Mouse (Mus musculus): ENCODE data around the gene Slc22a3. TPM values are rescaled to one million over a fixed set of nuclear protein-coding genes. Genes with fewer than 3 reads are reported as not detected.

Gene Slc22a3
- polyA plus RNA-seq (2014; fragmentation: Nextera tagmentation; extraction: Ambion mirVana): 0.11 and 0.45 TPM in 2 replicates

DNA sequence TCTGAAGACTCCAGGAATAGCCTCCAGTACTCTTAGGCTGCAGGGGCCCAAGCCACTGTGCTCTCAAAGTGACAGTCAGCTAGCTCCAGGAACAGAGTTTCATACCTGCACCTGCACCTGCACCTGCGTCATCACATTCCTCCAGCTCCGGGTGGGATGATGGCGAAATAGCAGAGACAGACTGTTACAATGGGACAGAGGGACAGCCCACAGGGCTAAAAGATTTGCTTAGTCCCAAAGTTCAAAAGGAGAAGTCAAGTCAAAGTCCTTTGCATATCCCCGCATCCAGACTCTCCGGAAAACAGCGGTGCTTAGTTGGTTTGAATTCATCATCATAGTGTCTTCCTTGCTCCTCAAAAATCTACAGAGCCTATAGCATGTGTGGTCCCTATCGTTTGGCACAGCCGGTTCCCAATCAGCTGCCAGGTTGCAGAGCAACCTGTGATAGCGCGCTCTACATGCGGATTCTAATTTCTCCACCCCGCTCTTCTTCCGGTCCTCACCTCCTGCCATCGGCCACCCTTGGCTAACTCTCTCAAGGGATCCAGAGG, at the start of gene Slc22a3:
TSS of gene Slc22a3 (minus strand) at position 51 of the 551 bp plus-strand sequence.
- peaks cover 29% of the 10 kb centered on the region for H3K27me3 ChIP-seq (ENCODE audit: control insufficient read depth, insufficient read depth, low read length)
- H3K9ac ChIP-seq (replicated peaks; ENCODE audit: low read depth, low read length): no peak within 1 kb of the TSS
- no peak for ATAC-seq (ENCODE audit: insufficient number of reproducible peaks, insufficient read depth, low FRiP score, low read depth)
- H3K4me1 ChIP-seq (ENCODE audit: control insufficient read depth, insufficient read depth, low read length): peaks cover 4% of the 10 kb centered on the region; the same call in 1 of the 2 replicates
- no peaks in the 10 kb centered on the region for H3K9me3 ChIP-seq (ENCODE audit: control insufficient read depth, low read depth, low read length)
- 16% methylated on average over 14 of the region's 14 CpGs for WGBS
- peak within 1 kb of the TSS; percentile 72 for H3K4me2 ChIP-seq (replicated peaks; ENCODE audit: low read depth, low read length)
- no peak within 1 kb of the TSS for H3K27ac ChIP-seq (ENCODE audit: low read length)
- no peaks in the 10 kb centered on the region for H3K36me3 ChIP-seq (ENCODE audit: control insufficient read depth, insufficient read depth, low read length)
- H3K4me3 ChIP-seq (ENCODE audit: low read depth, low read length): peak within 1 kb of the TSS; percentile 37

DNA sequence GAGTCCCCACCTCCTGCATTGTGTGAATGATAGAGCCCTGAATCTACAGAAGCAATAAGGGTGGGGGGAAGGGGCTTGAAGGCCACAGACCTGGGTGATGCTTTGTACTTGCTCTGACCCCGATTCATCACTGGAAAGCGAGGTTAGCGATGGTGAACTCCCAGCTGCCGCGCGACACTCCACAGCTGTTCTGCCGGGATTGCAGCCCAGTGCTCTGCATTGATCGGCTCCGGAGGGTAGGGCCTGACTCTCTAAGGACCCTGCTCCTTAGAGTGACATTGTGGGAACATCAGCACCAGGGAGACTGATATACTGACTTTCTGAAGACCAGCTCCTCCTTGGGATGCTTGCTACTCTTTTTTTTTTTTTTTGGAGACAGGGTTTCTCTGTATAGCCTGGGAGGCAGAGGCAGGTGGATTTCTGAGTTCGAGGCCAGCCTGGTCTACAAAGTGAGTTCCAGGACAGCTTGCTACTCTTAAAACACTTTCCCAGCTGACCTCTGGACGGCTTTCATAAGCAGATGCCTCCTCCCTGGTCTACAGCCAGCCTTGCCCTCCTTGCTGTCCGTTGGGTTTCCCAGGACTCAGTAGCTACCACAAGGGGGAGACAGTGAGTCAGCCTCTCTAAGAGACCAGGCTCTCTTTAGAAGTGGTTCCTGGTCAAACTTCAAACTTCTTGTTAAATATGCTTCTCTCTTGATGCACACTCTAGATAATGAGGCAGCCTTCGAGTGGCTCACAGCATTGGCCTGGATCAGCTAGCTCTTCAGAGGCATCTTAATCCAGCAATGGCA, 27.0 kb upstream of the Slc22a3 start:
- H3K4me1 ChIP-seq (ENCODE audit: control insufficient read depth, insufficient read depth, low read length): 0 out of 2 replicates have a peak, but pooled peaks cover 4% of the 10 kb centered on the region
- no peaks in the 10 kb centered on the region for H3K9me3 ChIP-seq (ENCODE audit: control insufficient read depth, low read depth, low read length)
- H3K4me2 ChIP-seq (replicated peaks; ENCODE audit: low read depth, low read length): no peak overlapping the region
- H3K4me3 ChIP-seq (ENCODE audit: low read depth, low read length): no peak overlapping the region
- 43% methylated on average over 13 of the region's 13 CpGs for WGBS
- H3K27ac ChIP-seq (ENCODE audit: low read length): no peak overlapping the region
- no peak overlapping the region for H3K9ac ChIP-seq (replicated peaks; ENCODE audit: low read depth, low read length)
- no peaks in the 10 kb centered on the region for H3K27me3 ChIP-seq (ENCODE audit: control insufficient read depth, insufficient read depth, low read length)
- no peak; the same call in 1 of the 2 replicates for ATAC-seq (ENCODE audit: insufficient number of reproducible peaks, insufficient read depth, low FRiP score, low read depth)
- H3K36me3 ChIP-seq (ENCODE audit: control insufficient read depth, insufficient read depth, low read length): no peaks in the 10 kb centered on the region

DNA sequence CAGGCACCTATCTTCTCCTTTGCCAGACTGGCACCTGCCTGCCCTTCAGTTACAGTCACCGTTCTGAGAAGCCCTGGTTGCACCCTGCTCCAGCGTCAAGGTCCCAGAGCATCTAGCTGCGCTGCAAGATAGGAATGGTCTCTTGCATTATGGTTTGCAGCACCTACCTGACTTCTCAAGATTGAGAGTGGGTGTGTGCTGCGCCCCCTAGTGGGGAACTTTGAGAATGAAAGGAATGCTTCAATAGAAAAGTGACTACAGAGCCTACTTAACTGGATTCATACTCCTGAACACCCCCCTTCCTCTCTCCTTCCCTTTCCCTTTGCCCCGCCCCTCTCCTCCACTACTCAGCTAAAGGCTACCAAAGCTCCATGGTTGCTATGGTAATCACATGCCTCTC, 24.6 kb upstream of the Slc22a3 start:
- H3K36me3 ChIP-seq (ENCODE audit: control insufficient read depth, insufficient read depth, low read length): no peaks in the 10 kb centered on the region
- H3K4me1 ChIP-seq (ENCODE audit: control insufficient read depth, insufficient read depth, low read length): 0 out of 2 replicates have a peak, but pooled peaks cover 4% of the 10 kb centered on the region
- H3K4me3 ChIP-seq (ENCODE audit: low read depth, low read length): no peak overlapping the region
- H3K27me3 ChIP-seq (ENCODE audit: control insufficient read depth, insufficient read depth, low read length): no peaks in the 10 kb centered on the region
- 43% methylated on average over 5 of the region's 5 CpGs for WGBS
- H3K9me3 ChIP-seq (ENCODE audit: control insufficient read depth, low read depth, low read length): no peaks in the 10 kb centered on the region
- H3K4me2 ChIP-seq (replicated peaks; ENCODE audit: low read depth, low read length): no peak overlapping the region
- H3K9ac ChIP-seq (replicated peaks; ENCODE audit: low read depth, low read length): no peak overlapping the region
- no peak; the same call in 1 of the 2 replicates for ATAC-seq (ENCODE audit: insufficient number of reproducible peaks, insufficient read depth, low FRiP score, low read depth)
- no peak overlapping the region for H3K27ac ChIP-seq (ENCODE audit: low read length)

DNA sequence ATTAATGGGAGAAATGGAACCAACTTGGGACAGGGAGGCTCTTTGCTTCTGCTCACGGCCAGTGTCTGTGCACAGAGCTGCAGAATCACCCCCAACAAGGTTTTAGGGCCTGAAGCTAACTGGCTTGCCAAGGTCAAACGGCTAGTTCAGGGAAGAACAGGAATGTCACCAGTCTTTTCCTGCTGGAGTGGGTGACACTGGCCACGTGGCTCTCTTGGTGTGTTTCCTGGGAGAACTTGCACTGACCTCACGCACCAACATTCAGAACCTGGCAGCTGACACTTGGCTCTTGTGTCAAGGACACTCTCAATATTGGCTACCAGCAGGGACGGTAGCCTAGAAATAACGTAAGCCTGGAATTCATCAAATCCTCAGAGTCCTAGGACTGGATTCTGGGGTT, 22.6 kb upstream of the Slc22a3 start:
- no peaks in the 10 kb centered on the region for H3K36me3 ChIP-seq (ENCODE audit: control insufficient read depth, insufficient read depth, low read length)
- no peak for ATAC-seq (ENCODE audit: insufficient number of reproducible peaks, insufficient read depth, low FRiP score, low read depth)

DNA sequence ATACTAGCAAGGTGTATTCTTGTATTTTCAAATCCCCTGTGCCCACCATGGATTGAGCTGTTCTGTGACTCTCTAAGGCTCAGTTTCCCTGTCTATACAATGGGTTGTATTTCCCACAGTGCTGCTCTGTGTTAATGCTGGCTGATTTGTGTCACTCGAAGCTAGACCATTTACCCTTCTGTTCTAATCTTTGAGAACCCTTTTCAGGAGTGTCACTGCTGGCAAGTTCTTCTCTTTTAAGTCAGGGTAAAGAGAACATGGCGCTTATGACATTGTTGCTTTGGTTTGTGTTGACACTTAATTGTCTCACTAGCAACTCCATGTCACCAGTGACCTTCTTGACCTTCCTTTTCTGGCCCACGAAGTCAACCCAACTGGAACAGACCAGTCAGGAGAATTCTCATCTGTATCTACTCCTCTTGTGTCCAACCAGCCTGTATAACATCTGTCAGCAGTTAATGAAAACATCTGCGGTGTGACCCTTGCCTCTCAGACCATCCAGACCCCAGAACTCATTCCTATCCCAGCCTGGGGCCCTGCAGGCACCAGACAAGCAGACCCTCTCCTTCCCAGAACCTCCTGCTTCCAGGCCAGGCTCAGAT, 22.0 kb upstream of the Slc22a3 start:
- ATAC-seq (ENCODE audit: insufficient number of reproducible peaks, insufficient read depth, low FRiP score, low read depth): no peak
- Histone ChIP-seq H3K4me2 (replicated peaks; ENCODE audit: low read depth, low read length) (no peak overlapping the region), H3K36me3 (ENCODE audit: control insufficient read depth, insufficient read depth, low read length) (no peaks in the 10 kb centered on the region), H3K9me3 (ENCODE audit: control insufficient read depth, low read depth, low read length) (no peaks in the 10 kb centered on the region), H3K27ac (ENCODE audit: low read length) (no peak overlapping the region), H3K4me1 (ENCODE audit: control insufficient read depth, insufficient read depth, low read length) (0 out of 2 replicates have a peak, but pooled peaks cover 4% of the 10 kb centered on the region), H3K9ac (replicated peaks; ENCODE audit: low read depth, low read length) (no peak overlapping the region), H3K27me3 (ENCODE audit: control insufficient read depth, insufficient read depth, low read length) (no peaks in the 10 kb centered on the region), H3K4me3 (ENCODE audit: low read depth, low read length) (no peak overlapping the region)
- 62% methylated on average over 4 of the region's 4 CpGs for WGBS

More for the DNA sequence above, 22.6 kb upstream of the Slc22a3 start:
- Histone ChIP-seq H3K27me3 (ENCODE audit: control insufficient read depth, insufficient read depth, low read length) (no peaks in the 10 kb centered on the region), H3K27ac (ENCODE audit: low read length) (no peak overlapping the region), H3K4me2 (replicated peaks; ENCODE audit: low read depth, low read length) (no peak overlapping the region), H3K9ac (replicated peaks; ENCODE audit: low read depth, low read length) (no peak overlapping the region), H3K4me3 (ENCODE audit: low read depth, low read length) (no peak overlapping the region), H3K9me3 (ENCODE audit: control insufficient read depth, low read depth, low read length) (no peaks in the 10 kb centered on the region), H3K4me1 (ENCODE audit: control insufficient read depth, insufficient read depth, low read length) (0 out of 2 replicates have a peak, but pooled peaks cover 4% of the 10 kb centered on the region)
- WGBS: 52% methylated on average over 6 of the region's 6 CpGs

DNA sequence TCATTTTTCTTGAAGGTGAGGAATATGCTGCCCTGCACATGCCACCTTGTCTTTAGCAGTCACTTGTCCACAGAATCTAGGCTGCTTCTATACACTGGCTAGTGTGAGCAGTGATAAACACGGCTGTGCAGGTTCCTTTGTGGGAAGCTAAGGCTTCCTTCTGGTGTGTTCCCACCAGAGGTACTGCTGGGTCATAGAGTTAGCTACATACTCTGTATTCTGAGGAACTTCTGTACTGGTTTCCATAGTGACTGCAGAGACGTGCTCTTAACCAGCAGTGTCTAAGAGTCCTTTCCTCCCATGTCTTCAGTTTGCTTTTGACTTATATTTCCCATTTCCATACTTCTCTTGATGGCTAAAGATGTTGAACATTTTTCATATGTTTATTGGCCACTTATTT, 11.6 kb upstream of the Slc22a3 start:
- WGBS: 65% methylated on average over 2 of the region's 2 CpGs
- Histone ChIP-seq H3K4me2 (replicated peaks; ENCODE audit: low read depth, low read length) (no peak overlapping the region), H3K9me3 (ENCODE audit: control insufficient read depth, low read depth, low read length) (no peaks in the 10 kb centered on the region; the same call in 1 of the 2 replicates), H3K4me3 (ENCODE audit: low read depth, low read length) (no peak overlapping the region), H3K27me3 (ENCODE audit: control insufficient read depth, insufficient read depth, low read length) (no peaks in the 10 kb centered on the region), H3K27ac (ENCODE audit: low read length) (no peak overlapping the region), H3K4me1 (ENCODE audit: control insufficient read depth, insufficient read depth, low read length) (no peaks in the 10 kb centered on the region), H3K9ac (replicated peaks; ENCODE audit: low read depth, low read length) (no peak overlapping the region), H3K36me3 (ENCODE audit: control insufficient read depth, insufficient read depth, low read length) (no peaks in the 10 kb centered on the region)
- ATAC-seq (ENCODE audit: insufficient number of reproducible peaks, insufficient read depth, low FRiP score, low read depth): no peak

DNA sequence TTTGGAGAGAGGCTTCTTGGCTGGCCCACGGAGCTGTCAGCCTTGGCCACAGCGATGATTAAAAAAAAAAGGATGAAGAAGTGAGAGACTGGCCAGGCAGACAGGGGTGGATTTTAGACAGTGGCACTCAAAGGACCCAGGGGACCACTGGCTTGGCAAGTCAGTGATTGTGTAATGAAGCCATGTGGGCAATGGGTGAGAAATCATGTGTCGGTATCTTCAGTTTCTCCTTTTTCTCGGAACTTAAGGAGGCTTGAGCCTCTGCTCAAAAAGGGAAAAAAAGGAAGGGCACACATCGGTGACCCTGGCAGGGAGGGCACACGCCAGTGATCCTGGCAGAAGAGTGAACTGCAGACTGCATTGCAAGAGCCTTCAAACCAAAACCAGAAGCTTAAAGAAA, 10.7 kb upstream of the Slc22a3 start:
- no peaks in the 10 kb centered on the region for H3K4me1 ChIP-seq (ENCODE audit: control insufficient read depth, insufficient read depth, low read length)
- H3K9ac ChIP-seq (replicated peaks; ENCODE audit: low read depth, low read length): no peak overlapping the region
- H3K4me3 ChIP-seq (ENCODE audit: low read depth, low read length): no peak overlapping the region
- no peak overlapping the region for H3K4me2 ChIP-seq (replicated peaks; ENCODE audit: low read depth, low read length)
- no peak for ATAC-seq (ENCODE audit: insufficient number of reproducible peaks, insufficient read depth, low FRiP score, low read depth)
- H3K27me3 ChIP-seq (ENCODE audit: control insufficient read depth, insufficient read depth, low read length): no peaks in the 10 kb centered on the region
- no peak overlapping the region for H3K27ac ChIP-seq (ENCODE audit: low read length)
- 85% methylated on average over 6 of the region's 6 CpGs for WGBS
- H3K9me3 ChIP-seq (ENCODE audit: control insufficient read depth, low read depth, low read length): no peaks in the 10 kb centered on the region; the same call in 1 of the 2 replicates
- no peaks in the 10 kb centered on the region for H3K36me3 ChIP-seq (ENCODE audit: control insufficient read depth, insufficient read depth, low read length)

DNA sequence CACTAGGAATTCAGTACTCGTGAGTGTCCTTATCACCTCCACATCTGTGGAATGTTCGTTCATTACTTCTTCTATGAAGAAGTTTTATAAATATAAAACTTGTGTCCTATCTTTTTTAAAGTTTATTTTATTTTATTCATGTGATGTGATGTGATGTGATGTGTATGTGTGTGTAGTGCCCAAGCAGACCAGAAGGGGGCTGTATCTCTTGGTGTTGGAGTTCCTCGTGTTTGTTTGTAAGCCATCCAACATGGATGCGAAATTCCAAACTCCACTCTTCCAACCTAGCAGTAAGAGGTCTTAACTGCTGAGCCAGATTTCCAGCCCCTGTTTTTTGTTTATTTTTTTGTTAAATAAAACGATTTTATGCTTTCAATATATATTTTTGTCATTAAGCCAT, 6.5 kb upstream of the Slc22a3 start:
- Histone ChIP-seq H3K36me3 (ENCODE audit: control insufficient read depth, insufficient read depth, low read length) (no peaks in the 10 kb centered on the region), H3K4me2 (replicated peaks; ENCODE audit: low read depth, low read length) (no peak overlapping the region), H3K4me3 (ENCODE audit: low read depth, low read length) (no peak overlapping the region), H3K4me1 (ENCODE audit: control insufficient read depth, insufficient read depth, low read length) (no peaks in the 10 kb centered on the region), H3K9ac (replicated peaks; ENCODE audit: low read depth, low read length) (no peak overlapping the region), H3K9me3 (ENCODE audit: control insufficient read depth, low read depth, low read length) (no peaks in the 10 kb centered on the region), H3K27ac (ENCODE audit: low read length) (no peak overlapping the region), H3K27me3 (ENCODE audit: control insufficient read depth, insufficient read depth, low read length) (0 out of 2 replicates have a peak, but pooled peaks cover under 1% of the 10 kb centered on the region)
- no peak for ATAC-seq (ENCODE audit: insufficient number of reproducible peaks, insufficient read depth, low FRiP score, low read depth)
- 78% methylated on average over 5 of the region's 5 CpGs for WGBS

All from stomach, embryonic 14.5 days (tissue).